Mouse (Mus musculus) brain, embryonic 18.5 days (tissue): ENCODE measurements around the gene Pcdh9.

Source experiments
- DNase-seq: peaks from one replicate; pipeline ENCODE4 v3.0.0-alpha.2; 2012; ENCODE audit warnings: low read depth, low spot score

The Pcdh9 gene

GRCm38 (mm10) chr14:93794530-93794929, 95.9 kb downstream of the Pcdh9 start:
- DNase-seq, result no peak

DNA sequence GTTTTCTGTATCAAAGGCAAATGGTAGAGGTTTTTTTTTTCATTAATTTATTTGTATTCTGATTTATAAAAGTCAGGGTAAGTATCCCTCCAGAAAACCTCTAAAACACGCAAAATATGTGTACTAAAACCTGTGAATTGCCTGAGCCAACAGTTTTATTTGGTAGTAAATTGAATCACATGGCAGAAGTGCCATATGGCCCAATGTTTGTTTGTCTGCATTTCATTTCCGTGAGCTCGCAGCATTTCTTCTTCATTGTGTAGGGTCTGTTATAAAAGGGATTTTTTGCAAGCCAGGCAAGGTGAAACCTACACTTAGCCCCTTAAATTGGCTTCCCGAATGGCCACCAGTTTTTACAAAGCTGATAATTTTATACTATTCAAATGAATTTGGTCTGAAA, 104.2 kb downstream of the Pcdh9 start:
- peak; percentile 18 for DNase-seq

DNA sequence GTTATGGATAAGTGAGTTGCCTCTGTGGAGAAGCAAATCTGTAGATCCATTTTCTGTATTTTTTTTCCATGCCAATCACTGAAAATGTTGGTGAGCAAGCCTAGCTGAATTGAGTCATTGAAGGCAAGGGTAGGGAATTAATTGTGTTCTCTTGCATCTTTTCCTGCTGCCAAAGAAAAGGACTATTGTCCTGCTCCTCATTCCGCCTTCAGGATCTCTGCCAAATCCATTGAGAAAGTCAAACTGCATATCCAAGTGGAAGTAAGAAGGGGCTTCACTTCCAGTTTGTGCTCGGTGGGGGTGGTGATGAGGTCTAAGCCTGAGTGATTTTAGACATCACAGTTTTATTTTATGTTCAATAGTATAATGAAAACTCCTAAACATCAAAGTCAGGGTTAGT, 105.4 kb downstream of the Pcdh9 start:
- peak; percentile 18 for DNase-seq

DNA sequence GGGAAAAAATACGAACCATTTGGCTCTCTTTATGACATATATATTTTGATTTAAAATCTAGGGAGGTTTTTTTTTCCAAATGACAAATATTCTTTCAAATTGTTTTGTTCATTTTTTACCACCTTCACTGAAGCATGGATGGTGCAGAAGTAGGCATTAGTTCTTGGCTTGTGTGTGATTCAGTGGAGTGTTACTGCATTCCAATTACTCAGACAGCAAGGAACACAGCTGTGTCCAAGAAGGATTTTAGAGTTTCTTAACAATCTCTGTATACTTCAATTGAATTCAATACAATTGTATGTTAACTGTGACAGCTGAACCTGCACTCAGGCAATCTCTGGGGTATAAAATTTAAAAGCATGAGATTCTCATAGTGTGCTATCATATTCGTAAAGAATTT, 127.6 kb downstream of the Pcdh9 start:
- DNase-seq, result no peak

GRCm38 (mm10) chr14:93734077-93734673, 156.3 kb downstream of the Pcdh9 start:
- no peak for DNase-seq

DNA sequence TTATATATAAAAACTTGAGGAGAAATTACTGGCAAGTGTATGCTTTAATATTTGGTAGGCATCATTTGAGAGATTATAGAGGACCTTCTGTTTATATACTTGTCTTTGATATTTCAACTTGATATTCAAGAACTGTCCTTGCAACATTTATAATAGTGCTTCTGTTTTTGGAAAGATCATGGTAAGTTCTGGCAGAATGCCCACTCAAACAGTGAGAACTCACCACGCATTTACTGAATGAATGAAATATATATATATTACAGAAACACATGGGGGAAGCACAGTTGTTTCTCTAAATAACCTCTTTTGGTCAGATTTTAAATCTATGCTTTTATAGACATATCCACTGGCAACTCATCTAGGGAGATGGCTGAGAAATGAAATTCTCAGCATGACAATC, 164.7 kb downstream of the Pcdh9 start:
- no peak for DNase-seq

GRCm38 (mm10) chr14:93719208-93719607, 171.3 kb downstream of the Pcdh9 start:
- no peak for DNase-seq

DNA sequence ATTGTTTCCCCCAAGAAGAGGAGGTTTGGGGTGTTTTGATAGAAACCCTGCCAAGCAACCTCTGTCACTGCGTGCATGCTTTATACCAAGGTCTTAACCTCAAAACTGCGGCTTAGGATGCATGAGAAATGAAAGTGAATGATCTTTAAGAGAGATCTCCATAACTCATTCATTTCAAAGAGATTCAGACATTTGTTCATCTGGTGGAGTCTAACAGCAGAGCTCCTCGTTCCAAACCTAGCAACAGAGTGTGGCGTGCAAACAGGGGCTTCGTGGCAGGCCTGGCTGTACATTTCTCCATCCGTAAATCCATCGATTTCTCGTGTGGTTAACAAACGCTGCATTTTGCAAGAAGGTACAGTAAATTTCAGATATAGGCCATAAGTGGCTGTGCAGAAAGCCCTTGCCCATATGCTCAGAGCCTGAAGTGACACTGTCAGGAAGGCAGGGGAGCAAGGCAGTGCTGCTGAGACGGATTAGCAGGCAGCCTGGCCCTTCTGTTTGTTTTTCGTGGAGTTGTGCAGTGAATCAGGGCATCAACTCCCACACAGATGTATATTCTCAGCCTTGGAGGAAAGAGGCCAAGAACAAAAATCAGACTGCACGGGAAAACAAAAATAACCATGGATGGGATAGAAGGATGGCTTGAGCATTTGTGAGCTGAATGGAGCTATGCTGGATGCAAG, 177.1 kb downstream of the Pcdh9 start:
- no peak for DNase-seq

DNA sequence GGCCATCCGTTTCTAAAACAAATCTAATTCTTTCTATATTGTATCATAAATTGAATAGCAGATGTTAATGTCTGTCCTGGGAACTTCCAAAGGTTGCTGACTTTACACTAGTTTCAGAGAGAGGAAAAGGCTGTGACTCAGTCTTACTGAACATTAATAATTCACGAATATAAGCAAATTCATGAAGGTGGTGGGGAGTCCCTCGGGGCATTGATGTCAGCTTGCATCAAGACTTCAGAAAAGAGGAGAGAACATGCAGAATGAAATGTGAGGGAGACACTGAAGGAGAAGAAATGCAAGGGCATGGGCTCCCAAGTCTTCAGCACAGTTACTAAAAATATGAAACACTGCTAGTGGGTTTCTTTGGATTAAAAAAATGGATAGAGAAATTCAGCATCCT, 181.8 kb downstream of the Pcdh9 start:
- DNase-seq, result no peak

GRCm38 (mm10) chr14:93701385-93702101, 188.9 kb downstream of the Pcdh9 start:
- no peak for DNase-seq

GRCm38 (mm10) chr14:93700916-93701315, 189.6 kb downstream of the Pcdh9 start:
- DNase-seq, result no peak

- no peak for DNase-seq
Measured at GRCm38 (mm10) chr14:93684641-93685040, 205.8 kb downstream of the Pcdh9 start.

DNA sequence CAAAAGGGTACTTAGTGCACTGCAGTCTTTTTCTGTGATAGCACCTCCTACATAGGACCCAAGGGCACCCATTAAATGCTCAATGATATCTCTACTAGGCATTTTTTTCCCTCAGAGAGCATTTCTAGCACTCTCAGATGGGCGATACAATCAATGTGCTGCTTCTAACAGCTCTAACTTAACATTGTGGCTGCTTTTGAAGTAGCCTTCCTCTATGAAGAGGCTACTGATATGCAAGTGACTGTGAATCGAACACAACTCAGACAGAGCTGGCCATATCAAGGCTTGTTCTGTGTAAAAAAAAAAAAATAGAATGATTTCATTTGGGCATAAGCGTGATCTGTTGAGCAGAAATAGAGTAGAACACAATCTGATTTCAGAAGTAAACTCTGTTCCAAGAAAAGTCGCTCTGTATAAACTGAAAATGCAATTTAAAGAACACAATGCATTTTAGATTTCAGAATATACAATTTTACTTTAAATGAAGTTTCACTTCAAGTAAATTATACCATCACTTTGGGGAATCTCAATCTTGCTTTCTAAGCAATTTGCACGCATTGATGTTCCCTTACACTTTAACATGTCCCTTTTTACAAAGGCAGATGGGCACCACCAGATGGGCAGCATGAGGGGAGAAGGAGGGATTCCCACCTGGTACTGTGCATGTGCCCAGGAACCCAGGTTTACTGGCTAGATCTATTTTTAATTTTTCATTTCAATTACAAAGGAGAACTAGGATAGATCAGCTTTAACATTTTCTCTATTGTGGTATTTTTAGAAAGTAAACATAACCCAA, 215.0 kb downstream of the Pcdh9 start:
- DNase-seq, result peak; percentile 56

DNA sequence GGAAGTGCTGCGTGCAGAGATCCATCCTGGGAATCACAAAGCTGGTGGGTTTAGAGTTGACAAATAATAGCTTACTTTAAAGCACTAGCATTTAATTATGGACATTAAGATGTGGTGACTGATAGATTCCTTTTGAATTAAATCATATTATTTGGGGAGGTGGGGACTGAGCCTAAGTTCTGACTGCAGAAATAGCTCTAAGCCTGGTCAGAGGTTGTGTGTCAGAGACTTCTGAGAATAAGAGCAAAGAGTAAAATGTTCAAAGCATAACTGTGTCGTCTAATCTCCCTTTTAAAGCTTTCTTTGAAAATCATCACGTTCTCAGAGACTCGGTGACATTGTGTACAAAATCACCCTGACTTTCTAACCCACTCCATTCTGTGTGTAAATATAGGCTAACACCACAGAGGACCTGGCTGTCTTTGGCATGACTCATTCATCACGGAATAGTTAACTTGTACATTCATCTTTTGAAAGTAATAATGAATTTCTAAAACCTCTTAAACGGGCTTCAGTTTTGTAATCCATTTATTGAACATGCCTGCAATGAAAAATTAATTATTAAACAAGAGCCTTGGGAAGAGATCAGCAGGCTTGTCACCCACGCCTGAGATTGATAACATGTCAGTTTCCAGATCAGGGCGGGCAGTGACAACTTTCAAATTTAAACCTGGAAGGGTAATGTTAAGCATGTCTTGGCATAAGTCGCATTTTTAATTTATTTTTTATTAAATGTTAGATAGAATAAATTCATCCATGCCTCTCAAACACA, 236.3 kb downstream of the Pcdh9 start:
- no peak for DNase-seq

- no peak for DNase-seq
Measured at GRCm38 (mm10) chr14:93627241-93627640, 263.2 kb downstream of the Pcdh9 start.

DNA sequence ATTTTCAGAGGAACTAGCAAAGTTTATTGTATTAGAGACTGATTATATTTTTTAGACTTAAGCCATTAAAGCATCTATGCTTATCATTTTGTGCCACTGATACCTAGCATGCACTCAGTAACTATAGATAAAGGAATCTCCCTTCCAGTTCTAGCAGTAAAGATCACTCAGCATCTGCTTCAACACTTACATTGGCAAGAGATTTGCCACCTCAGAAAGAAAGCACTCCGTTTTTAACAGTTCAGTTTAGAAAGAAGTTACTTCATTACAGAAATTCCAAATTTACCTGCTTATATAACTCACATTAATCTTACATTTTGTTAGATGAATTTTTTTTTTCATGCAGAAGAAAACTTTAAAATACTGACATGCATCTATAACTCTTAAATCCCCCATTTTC, 266.3 kb downstream of the Pcdh9 start:
- no peak for DNase-seq

DNA sequence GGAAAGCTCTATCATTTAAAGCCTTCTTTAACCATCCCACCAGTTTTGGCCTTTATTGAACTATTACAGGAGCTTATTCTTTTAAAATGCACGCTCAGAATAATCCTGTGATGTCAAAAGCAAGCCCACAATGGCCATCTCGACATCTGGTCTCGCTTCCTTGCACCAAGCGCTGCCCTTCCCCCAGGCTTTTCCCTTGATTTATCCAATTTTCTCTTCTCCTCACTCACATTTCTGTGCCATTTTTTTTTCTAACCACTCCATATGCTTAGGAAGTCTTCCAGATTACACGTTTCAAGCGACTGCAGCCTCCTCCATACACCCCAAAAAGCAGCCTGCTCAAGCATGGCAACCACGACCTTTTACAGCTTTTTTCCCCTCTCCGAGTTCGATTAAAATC, 269.3 kb downstream of the Pcdh9 start:
- DNase-seq, result no peak

DNA sequence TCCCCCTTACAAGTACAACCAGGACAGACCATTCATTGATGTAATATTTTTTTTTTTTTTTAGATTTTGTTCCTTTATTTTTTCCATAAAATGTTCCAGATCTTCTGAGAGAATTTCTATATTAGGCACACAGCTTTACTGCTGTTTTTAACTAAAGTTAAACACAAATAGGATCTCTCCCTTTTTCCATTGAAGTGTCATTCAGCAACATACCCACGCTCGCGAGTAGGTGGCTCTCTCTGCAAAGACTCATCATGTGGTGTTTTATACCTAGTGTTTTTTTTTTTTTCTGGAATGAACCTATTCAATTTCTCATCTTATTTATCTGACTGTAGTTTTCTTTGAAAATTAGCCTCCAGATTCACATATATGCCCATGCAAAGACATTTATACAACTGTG, 282.9 kb downstream of the Pcdh9 start:
- no peak for DNase-seq

- no peak for DNase-seq
Measured at GRCm38 (mm10) chr14:93599997-93600396, 290.5 kb downstream of the Pcdh9 start.

DNA sequence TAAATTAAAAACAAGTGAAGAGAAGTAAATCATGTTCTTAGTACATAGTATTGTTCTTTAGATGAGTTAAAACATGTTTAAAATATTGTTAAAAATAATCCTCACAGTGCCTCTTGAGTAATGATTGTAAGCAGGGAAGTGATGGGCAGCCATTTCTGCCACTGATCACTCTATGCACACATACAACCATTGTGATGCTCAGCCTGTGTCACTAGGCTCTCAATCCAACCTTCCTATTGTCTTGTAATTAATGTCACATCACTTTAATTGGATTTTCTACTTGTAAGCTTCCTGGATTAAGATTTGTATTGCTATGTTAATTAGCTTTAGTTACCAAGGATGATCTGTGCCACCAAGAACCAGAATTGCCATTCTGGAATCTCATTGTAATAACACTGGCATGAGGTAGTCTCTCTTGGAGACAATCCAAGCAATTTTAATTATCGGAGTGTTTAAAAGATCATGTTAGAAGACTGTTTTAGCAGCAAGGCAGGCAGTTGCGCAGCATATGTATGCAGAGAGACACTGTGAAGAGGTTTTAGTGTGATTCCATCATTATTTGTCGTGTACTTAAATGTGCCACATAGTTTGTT, 305.0 kb downstream of the Pcdh9 start:
- DNase-seq, result peak; percentile 26

- no peak for DNase-seq
Measured at GRCm38 (mm10) chr14:93564361-93564760, 326.1 kb downstream of the Pcdh9 start.
